Mouse (Mus musculus) hematopoietic stem cell, adult 5-6 weeks (primary cell): ENCODE results near the gene Taf6l. TPM values are rescaled to one million over a fixed set of nuclear protein-coding genes. Genes with fewer than 3 reads are reported as not detected.

ENCODE experiments used
- ATAC-seq, 2 experiments: fragments of 125-278 bp in 1 of 2; replicated peaks in 1 of 2; 2 replicates each; pipeline ENCODE4 v1.8.0; 2016 to 2017; ENCODE audit warnings: inconsistent platforms in 2 of 2, mild to moderate bottlenecking in 2 of 2, moderate number of reproducible peaks in 2 of 2, low read depth in 1 of 2, moderate TSS enrichment in 1 of 2; ENCODE audit not compliant: low FRiP score in 2 of 2, poor library complexity in 2 of 2, severe bottlenecking in 2 of 2, insufficient read depth in 1 of 2, low TSS enrichment in 1 of 2
- total RNA-seq: library from RNA; stranded (forward); fragments of 172-1452, 232-1000 nt; gene quantifications from 2 replicates; pipeline ENCODE4 v1.2.3, GENCODE M21; 2017

Gene Taf6l
- total RNA-seq: 12.3 and 15.6 TPM in 2 replicates

DNA sequence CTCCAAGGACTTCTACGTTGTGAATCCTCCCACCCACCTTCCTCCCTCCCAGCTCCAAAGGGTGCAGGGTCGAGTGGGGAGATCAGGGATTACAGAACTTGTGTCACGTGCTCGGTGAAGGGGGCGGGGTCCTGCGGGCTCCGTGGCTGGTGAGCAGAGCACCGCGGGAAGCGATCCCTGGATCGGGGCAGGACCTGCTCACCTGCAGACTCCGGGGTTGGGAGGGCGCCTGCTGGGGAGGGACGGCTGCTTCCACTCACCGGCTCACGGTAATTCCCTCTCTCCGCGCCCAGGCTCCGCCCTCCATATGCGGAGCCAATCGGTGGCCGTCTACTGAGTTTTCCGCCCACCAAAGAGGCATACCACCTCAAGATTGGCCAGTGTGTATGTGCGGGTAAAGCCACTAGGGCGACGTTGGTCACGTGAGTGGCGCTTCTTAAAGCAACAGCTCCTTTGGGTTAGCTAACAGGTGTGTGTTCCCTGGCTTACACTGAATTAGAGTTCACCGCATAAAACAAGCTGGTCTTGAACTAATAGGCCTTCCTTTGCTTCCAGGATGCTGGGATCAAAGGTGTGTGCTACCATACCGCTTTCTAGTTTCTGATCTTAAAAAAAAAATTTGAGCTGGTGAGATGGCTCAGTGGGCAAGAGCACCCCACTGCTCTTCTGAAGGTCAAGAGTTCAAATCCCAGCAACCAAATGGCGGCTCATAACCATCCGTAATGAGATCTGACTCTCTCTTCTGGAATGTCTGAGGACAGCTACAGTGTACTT lies at the start of gene Taf6l:
Taf6l (minus strand) TSS at position 410 of the 774 bp plus-strand sequence.
- ATAC-seq: peak; percentile 98 to 99

DNA sequence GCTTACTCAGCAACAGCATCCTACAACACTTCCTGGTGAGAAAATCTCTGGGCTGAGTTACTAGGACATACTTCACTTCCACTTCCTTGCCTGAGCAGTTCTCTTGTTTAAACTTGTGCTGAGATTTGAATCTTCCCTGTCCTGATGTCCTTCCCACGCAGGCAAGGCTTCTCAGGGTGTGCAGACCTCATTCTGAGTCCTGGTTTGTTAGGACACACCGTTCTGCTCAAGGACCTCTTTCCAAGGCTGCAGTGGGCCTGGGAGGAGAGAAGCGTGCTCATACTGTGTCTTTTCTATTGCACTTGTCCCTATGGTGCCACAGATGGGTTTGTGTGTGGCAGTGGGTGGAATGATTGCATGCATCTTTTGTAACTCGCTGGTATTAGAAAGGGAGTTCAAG lies 46.8 kb upstream of the Taf6l start:
- ATAC-seq: no peak

DNA sequence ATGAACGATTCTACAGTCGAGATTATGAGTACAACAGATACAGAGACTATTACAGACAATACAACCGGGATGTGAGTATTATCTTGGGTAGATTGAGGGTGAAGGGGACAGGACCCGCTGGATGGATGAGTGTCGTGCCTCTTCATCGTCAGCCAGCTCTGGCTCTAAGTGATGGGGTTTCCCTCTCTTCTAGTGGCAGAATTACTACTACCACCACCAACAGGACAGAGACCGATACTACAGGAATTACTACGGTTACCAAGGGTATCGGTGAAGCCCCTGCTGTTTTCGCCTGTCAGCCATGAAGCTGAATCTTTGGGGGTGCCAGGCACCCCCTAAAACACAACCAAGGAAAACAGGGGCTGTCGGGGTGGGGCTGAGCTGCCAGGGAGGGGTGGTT lies 45.0 kb upstream of the Taf6l start:
- ATAC-seq: no peak

DNA sequence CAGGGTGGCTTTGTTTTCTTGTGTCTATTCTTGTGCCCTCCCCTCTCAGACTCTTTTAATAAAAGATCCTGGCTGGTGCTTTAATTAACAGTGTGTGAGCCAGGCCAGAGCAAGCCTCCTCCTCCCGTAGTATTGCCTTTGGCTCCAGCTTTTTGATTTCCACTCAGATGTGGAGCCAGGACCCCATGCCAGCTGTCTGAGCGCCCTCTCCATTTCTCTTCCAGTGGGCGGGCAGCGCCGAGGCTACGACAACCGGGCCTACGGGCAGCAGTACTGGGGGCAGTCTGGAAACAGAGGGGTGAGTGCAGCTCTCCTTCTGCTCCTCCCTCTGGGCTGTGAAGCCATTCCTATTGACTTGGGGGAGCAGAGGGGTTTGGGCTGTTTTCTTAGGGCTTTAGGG lies 44.4 kb upstream of the Taf6l start:
- ATAC-seq: no peak

DNA sequence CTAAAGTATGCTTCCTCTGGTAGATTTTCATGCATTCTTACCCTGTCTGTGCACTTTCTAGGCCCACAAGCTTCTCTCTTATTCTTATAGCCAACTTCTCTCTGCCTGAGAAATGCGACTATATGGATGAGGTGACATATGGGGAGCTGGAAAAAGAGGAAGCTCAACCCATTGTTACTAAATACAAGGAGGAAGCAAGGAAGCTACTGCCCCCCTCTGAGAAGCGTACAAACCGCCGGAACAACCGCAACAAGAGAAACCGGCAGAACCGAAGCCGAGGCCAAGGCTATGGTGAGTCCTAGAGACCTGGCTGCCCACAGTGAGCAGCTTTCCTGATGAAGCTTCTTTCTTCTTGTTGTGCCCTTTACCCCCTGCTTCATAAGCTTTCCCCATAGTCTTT lies 43.4 kb upstream of the Taf6l start, which contains the start of gene AC129217.1:
AC129217.1 (plus strand) TSS at position 114 of the 400 bp plus-strand sequence.
- peak; percentile 78 for ATAC-seq

DNA sequence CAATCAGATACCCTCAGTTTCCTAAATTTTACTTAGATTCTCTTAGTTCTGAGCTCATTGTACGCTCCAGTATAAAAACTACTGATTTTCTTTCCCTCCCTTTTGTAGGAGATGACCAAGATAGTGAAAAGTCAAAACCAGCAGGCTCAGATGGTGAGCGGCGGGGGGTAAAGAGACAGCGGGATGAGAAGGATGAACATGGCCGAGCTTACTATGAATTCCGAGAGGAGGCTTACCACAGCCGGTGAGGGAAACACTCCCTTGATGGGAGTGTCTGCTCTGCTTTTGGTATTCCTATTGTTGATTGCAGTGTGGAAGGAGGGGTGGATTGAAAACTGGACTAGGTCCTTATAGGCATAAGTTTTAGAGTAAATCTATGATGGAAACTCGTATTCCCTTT lies 36.5 kb upstream of the Taf6l start:
- no peak for ATAC-seq

DNA sequence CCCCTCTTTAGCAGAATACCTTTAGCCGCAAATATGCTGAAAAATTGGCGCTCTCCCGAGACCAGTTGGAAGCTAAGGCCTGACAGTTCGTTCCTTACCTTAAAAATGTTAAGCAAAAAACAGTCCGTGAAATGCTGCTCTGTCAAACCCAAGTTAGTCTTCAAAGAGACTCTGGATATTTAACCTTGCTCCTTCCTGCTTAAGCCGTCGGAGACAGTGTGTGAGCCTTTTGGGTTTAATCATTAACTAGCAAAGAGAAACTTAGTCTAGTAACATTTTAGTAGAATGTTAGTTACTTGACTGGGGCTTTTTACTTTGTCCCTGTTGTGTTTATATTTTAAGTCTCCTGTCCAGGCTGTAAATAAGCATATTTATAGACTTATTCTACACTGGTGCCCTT lies 34.9 kb upstream of the Taf6l start:
- no peak for ATAC-seq

DNA sequence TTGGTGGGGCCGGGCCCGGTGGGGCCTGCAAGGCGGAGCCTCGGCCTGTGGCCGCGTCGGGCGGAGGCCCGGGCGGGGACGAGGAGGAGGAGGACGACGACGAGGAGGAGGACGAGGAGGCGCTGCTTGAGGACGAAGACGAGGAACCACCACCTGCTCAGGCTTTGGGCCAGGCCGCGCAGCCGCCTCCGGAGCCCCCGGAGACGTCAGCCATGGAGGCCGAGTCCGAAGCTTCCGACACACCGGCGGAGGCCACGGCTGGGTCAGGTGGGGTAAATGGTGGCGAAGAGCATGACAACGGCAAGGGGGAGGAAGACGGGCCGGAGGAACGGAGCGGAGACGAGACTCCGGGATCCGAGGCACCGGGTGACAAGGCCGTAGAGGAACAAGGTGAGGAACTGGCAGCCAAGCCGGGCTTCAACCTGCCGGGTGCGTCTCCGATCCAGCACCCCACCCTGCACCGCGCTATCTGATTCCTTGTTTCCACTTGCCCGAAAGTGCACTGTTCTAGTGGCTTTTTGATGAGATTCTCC lies 34.3 kb upstream of the Taf6l start:
- ATAC-seq: no peak

DNA sequence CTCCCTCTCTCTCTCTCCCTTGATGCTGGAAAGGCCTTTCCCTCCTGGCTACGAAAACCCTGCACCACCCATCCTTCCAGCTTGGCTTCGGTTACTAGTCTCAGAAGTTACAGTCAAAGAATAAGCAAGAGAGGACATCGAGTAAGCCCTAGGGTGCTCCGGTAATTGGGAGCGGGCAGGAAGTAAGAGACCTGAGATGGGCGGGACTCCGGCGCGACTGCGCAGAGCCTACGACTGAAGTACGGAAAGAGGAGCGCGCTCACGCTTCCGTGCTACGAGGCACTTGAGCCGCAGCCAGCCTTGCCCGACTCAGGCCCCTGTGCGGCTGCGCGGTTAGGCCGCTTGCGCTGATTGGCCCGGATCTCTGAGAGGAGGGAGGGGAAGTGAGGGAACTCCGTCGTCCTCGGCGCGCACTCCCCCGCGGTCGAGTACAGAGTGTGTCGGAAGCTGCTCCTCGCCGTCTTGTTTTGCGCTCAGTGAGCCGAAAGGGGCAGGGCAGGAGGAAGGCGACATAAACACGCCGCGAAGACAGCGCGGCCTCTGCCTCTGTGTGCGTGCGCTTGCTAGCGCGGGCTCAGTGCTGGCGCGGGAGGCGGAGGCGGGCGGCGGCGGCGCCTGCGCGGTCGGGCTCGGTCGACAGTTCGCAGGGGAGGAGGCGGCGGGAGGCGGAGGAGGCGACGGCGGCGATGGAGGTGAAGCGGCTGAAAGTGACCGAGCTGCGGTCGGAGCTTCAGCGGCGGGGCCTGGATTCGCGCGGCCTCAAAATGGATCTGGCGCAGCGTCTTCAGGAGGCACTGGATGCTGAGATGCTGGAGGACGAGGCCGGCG lies 33.6 kb upstream of the Taf6l start, which contains the start of gene Hnrnpul2:
Hnrnpul2 (plus strand) TSS at position 415 of the 828 bp plus-strand sequence.
- ATAC-seq: peak; percentile 88 to 89

DNA sequence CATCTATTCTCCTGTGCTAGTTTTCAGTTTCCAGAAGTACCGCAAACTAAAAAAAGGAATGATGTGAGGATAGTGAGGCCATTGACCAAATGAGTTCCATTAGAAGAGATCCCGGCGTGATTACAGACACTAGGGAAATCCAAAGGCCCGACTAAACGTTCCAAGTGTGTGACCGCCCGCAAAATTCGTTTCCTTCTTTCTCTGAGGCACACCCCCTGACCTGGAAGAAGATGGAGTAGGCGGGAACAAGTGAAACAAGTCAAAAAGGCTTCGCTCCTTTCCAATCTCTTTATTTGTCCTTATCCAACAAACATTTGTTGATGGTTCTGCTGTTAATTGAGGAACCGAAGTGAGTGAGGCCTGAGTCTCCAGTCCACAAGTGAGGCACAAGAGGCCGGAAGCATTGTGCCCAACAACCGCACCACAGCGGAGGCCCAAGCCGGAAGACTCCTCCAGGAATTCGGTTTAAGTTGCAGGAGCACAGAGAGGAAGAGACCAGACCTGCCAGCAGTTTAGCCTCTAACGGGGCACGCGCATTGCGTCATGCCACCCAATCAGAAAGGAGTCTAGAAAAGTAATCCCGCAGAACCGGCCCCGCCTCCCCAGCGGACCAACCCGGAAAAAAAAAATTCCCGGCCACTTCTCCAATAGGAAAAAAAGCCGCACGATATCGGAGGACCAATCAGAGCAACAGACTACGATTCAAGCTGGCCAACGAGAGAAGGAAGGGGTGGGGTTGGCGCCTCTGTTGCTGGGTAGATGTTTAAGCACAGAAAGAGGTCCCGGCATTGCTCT lies 32.8 kb upstream of the Taf6l start, which contains the start of gene Ttc9c:
Ttc9c (minus strand) TSS at position 533 of the 795 bp plus-strand sequence.
- ATAC-seq: peak; percentile 74 to 86

DNA sequence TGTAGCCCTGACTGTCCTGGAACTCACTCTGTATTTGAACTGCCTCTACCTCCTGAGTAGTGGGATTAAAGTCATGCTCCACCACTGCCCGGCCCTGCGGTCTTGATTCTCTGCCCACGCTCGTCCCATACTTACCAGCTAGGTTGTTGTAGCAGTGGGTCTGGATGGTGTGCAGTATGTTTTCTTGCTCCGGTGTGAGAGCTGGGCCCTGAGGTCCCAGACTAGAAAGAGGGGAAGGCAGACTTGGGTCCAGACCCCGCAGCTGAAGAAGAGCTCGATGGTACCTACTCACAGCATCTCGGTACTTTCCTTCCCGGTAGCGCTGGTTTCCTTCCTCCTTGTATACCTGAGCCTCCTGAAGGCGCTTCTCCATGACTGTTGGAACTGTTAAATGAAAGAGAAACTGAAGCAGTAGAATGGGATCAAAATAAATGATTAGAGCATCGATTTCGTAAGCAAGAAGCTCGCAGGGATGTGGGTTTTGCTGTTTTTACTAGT lies 32.1 kb upstream of the Taf6l start:
- ATAC-seq: no peak

DNA sequence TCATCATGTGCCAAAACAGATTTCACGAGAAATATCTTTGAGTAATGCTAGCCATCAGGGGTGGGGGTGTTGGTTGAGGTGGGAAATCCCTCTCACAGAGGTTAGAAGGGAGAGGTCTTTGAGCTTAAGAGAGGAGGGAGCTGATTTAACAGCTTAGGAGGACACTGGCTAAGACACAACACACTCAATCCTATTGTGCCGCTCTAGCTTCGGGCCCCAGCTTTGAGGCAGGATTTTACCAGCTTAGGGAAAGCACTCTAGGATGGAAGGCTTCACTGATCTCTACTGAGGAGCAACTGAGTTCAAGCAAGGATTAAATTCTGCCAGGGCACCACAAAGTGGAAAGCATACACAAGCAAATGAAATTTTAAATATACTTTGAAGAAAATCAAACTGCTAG lies 30.8 kb upstream of the Taf6l start:
- ATAC-seq: no peak

DNA sequence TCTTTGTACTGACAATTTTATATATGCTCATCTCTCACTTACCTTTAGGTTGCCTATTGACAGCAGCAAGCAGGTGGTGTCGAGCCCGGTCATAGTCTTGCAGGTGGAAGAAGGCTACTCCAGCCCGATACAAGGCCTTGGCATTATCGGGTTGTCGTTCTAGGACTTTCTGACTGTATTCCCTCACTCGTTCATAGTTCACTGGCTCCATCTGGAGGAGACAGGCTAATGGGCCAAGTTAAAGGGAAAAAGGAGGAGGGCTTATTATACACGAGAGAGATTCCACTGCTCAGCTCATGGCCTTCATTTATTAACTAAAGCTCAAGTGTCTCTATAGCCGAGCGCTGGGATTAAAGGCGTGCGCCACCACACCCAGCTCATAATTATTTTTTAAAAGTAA lies 29.6 kb upstream of the Taf6l start:
- no peak for ATAC-seq

DNA sequence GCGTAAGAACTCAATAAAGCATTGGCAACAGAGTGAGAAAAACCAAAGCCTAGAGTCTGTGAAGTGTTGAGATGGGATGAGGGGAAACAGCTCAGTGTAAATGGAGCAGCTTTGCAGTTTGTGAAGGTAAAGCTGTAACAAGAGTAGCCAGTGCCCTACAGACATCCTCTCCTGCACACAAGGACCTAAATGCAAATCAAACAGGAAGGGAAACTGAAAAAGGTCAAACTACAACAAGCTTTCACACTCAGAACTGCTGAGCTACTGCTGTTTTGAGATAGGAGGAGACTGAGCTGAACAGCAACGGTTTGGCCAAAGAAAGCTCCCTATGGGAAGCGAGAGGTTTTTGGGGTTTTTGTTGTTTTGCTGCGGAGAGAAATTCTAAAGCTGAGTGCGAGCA lies 20.6 kb upstream of the Taf6l start:
- ATAC-seq: no peak

DNA sequence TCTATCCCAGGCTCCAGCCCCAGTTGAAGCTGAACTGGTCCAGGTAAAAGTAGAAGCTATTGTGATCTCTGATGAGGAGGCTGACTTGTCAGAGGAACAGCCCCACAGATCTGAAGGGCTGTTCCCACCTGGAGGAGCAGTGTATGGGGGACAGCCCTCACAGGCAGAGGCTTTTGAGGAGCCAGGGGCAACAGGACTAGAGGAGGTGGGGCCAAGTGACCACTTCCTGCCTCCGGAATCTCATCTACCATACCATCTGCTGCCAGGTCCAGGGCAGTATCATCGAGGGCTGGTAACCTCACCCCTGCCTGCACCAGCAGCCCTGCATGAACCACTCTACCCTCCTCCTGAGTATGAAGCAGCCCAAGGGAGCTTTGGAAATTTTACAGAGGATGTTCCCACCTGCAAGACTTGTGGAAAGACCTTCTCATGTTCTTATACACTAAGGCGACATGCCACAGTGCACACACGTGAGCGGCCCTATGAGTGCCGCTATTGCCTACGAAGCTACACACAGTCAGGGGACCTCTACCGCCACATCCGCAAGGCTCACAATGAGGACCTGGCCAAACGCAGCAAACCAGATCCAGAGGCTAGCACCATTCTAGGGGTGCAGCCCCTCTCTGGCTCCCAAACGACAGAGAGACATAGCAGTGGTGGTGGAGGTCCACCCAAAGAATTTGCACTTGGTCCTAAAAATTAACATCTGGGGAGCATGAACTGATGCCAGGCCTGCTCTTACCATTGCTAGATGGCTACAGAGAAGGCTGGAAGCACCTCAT lies 17.9 kb upstream of the Taf6l start:
- 0 out of 4 replicates have a peak, but pooled peaks of 1 of the 2 experiments have one; percentile 15 for ATAC-seq

DNA sequence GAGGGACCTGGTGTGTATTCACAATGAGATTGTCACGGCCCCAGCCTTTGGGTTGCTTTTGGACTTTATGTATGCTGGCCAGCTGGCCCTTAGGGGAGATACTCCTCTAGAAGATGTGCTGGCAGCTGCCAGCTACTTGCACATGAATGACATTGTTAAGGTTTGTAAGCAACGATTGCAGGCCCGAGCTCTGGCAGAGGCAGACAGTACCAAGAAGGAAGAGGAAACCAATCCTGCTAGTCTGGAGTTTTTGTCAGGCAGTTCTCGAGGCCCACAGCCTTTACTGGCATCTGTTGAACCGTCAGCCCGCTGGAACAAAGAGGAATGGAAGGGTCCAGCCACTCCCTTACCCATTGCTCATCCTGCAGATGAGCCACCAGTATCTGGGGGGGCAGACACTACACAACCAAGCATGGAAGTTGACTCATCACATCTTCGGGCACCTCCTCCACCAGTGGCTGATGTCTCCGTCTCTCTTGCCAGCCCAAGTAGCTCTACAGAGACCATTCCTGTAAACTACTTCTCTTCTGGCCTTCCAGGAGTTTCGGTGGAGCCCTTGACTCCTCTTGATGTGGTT lies 17.1 kb upstream of the Taf6l start:
- no peak for ATAC-seq
